Comparison of ENCODE assay signal across 10 mouse cellular contexts in the genomic region with DNA sequence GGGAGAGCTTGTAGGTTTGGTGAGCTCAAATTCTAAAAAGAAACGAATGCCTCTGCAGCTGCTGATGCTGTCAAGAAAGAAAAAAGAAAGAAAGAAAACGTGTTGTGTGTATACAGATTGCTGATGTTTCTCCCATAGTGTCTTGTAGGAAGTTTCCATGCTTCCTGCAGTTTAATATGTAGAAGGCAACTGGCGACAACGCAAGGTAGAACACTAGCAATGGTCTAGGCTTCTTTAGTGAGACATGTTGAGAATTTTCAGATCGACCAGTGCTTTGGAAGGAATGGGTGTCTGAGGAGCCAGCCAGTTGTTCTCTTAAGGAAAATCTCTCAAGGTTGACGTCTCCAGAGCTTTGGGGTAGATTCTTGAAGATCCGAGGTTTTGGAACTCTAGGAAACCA. TPM values are rescaled to one million over a fixed set of nuclear protein-coding genes. Genes with fewer than 3 reads are reported as not detected.
DNase-seq lines count a peak whose midpoint lies in the region; ATAC-seq and TF ChIP-seq lines count a peak whose summit lies in the region.
"Had no signal": no experiment of that assay in that cellular context is flagged by ENCODE, and none has a peak within 500 bp of the region (broad histone marks: within the 10 kb centered on the region; RNA-seq: fewer than 3 reads in every experiment).

No protein-coding gene starts in this region.

- no peak overlapping the region for H3K9ac ChIP-seq in lung, embryonic 14.5 days
- H3K9ac ChIP-seq in hindbrain, embryonic 16.5 days (ENCODE audit: low read depth, low read length), result peak overlapping the region; percentile 67

- peaks cover 9% of the 10 kb centered on the region for H3K4me1 ChIP-seq in heart, embryonic 10.5 days
- no peaks in the 10 kb centered on the region for H3K4me1 ChIP-seq in lung, embryonic 14.5 days (ENCODE audit: insufficient read depth)
- H3K4me1 ChIP-seq in hindbrain, embryonic 16.5 days (ENCODE audit: control insufficient read depth, insufficient read depth, low read depth, low read length), result peaks cover 4% of the 10 kb centered on the region; the same call in 1 of the 2 replicates
- H3K4me1 ChIP-seq in olfactory bulb, adult 2 months (ENCODE audit: control insufficient read depth, insufficient read depth, low read length), result no peaks in the 10 kb centered on the region

- intact Hi-C loops in left cerebral cortex, postnatal 25 days (cut with DNase I), result no loop called here

- H3K4me2 ChIP-seq in lung, embryonic 14.5 days, result peak overlapping the region; percentile 70
- H3K4me2 ChIP-seq in hindbrain, embryonic 16.5 days (ENCODE audit: low read length), result peak overlapping the region; percentile 77

- no peaks in the 10 kb centered on the region for H3K9me3 ChIP-seq in heart, embryonic 10.5 days
- no peaks in the 10 kb centered on the region for H3K9me3 ChIP-seq in lung, embryonic 14.5 days (ENCODE audit: low read depth, low read length)
- no peaks in the 10 kb centered on the region for H3K9me3 ChIP-seq in hindbrain, embryonic 16.5 days (ENCODE audit: control insufficient read depth, low read length)

- peak overlapping the region; percentile 56; the same call in 1 of the 2 replicates for H3K4me3 ChIP-seq in heart, embryonic 10.5 days
- H3K4me3 ChIP-seq in lung, embryonic 14.5 days (ENCODE audit: low read depth, low read length), result no peak overlapping the region
- H3K4me3 ChIP-seq in hindbrain, embryonic 16.5 days (ENCODE audit: low read length), result peak overlapping the region; percentile 47
- peak overlapping the region; percentile 52 for H3K4me3 ChIP-seq in olfactory bulb, adult 2 months (ENCODE audit: insufficient read depth, low read depth, low read length)

- H3K36me3 ChIP-seq in heart, embryonic 10.5 days, result no peaks in the 10 kb centered on the region
- no peaks in the 10 kb centered on the region for H3K36me3 ChIP-seq in lung, embryonic 14.5 days (ENCODE audit: insufficient read depth)
- H3K36me3 ChIP-seq in hindbrain, embryonic 16.5 days (ENCODE audit: control insufficient read depth, insufficient read depth, low read length), result no peaks in the 10 kb centered on the region

- WGBS in heart, embryonic 10.5 days, result 27% methylated on average over 7 of the region's 7 CpGs
- WGBS in lung, embryonic 14.5 days, result 24% methylated on average over 7 of the region's 7 CpGs
- WGBS in hindbrain, embryonic 16.5 days, result 25% methylated on average over 7 of the region's 7 CpGs
- 35% methylated on average over 7 of the region's 7 CpGs for WGBS in olfactory bulb, adult 2 months

- DNase-seq in heart, embryonic 10.5 days (ENCODE audit: low spot score), result no peak
- DNase-seq in heart, adult 8-10 months (ENCODE audit: low spot score), result no peak
- no peak for DNase-seq in lung, embryonic 14.5 days
- DNase-seq in lung, postnatal 10 days, result no peak
- DNase-seq in right cerebral cortex, postnatal 36 days (ENCODE audit: low spot score in 2 of 2), result no peak
- no peak for DNase-seq in left cerebral cortex, postnatal 25 days (ENCODE audit: low spot score in 2 of 2)
- DNase-seq: kidney, postnatal 25 days; thymus, postnatal 36 days had no signal

- no peak for TF ChIP-seq CTCF in lung, embryonic 14.5 days (IDR thresholded peaks at IDR 0.05; ENCODE audit: low read depth)
- TF ChIP-seq CTCF in olfactory bulb, adult 2 months (IDR thresholded peaks at IDR 0.05; ENCODE audit: insufficient read depth, low read depth, low read length), result no peak

- H3K27me3 ChIP-seq in heart, embryonic 10.5 days (ENCODE audit: insufficient read depth, poor library complexity, severe bottlenecking), result 0 out of 2 replicates have a peak, but pooled peaks cover 4% of the 10 kb centered on the region
- H3K27me3 ChIP-seq in lung, embryonic 14.5 days (ENCODE audit: insufficient read depth, low read length), result no peaks in the 10 kb centered on the region
- H3K27me3 ChIP-seq in hindbrain, embryonic 16.5 days (replicated peaks; ENCODE audit: control insufficient read depth, insufficient read depth, low read length), result no peaks in the 10 kb centered on the region

- no peak for TF ChIP-seq POLR2A in olfactory bulb, adult 2 months (IDR thresholded peaks at IDR 0.05; ENCODE audit: insufficient read depth, low read depth, low read length)

- no peak for ATAC-seq in lung, embryonic 14.5 days (ENCODE audit: insufficient read depth)
- ATAC-seq in hindbrain, embryonic 16.5 days, result peak; percentile 19

- no peak overlapping the region for H3K27ac ChIP-seq in heart, embryonic 10.5 days
- no peak overlapping the region for H3K27ac ChIP-seq in lung, embryonic 14.5 days (ENCODE audit: low read depth)
- H3K27ac ChIP-seq in hindbrain, embryonic 16.5 days (ENCODE audit: low read depth, low read length), result peak overlapping the region; percentile 84
- no peak overlapping the region for H3K27ac ChIP-seq in olfactory bulb, adult 2 months (ENCODE audit: insufficient read depth, low read depth, low read length)

RNA-seq across cellular contexts. Expression of a gene that starts 0.4 kb away (rescaled TPM):
- polyA plus RNA-seq in heart, embryonic 10.5 days (2016; fragmentation: Nextera tagmentation; extraction: Ambion mirVana), result not detected in 2 replicates
- not detected for total RNA-seq in heart, adult 8-10 months (2022)
- polyA plus RNA-seq in lung, embryonic 14.5 days (2014; fragmentation: Nextera tagmentation; extraction: Ambion mirVana), result not detected in 2 replicates
- polyA plus RNA-seq in hindbrain, embryonic 16.5 days (2015; fragmentation: Nextera tagmentation; extraction: Ambion mirVana), result 23.4 and 27.4 TPM in 2 replicates
- polyA plus RNA-seq in olfactory bulb, adult 2 months (2012; ENCODE audit: insufficient read depth, insufficient read length, low replicate concordance, missing spikeins), result not detected in 2 replicates
- total RNA-seq in left cerebral cortex, postnatal 25 days (2021), result 1 to 10 TPM; 7.9 to 8.4 TPM

RNA-seq across cellular contexts. Expression of a gene that starts 13.4 kb away (rescaled TPM):
- polyA plus RNA-seq in heart, embryonic 10.5 days (2016; fragmentation: Nextera tagmentation; extraction: Ambion mirVana), result 81.0 and 83.1 TPM in 2 replicates
- 1 to 10 TPM; 4.2 to 7.0 (median 5.4) TPM for total RNA-seq in heart, adult 8-10 months (2022)
- polyA plus RNA-seq in lung, embryonic 14.5 days (2014; fragmentation: Nextera tagmentation; extraction: Ambion mirVana), result 125 and 127 TPM in 2 replicates
- polyA plus RNA-seq in hindbrain, embryonic 16.5 days (2015; fragmentation: Nextera tagmentation; extraction: Ambion mirVana), result 164 and 178 TPM in 2 replicates
- polyA plus RNA-seq in olfactory bulb, adult 2 months (2012; ENCODE audit: insufficient read depth, insufficient read length, low replicate concordance, missing spikeins), result 262 TPM in 1 of 2 replicates, not detected in the other
- total RNA-seq in left cerebral cortex, postnatal 25 days (2021), result 10 to 100 TPM; 89.4 to 90.8 TPM

RNA-seq across cellular contexts. Expression of a gene that starts 15.5 kb away (rescaled TPM):
- polyA plus RNA-seq in heart, embryonic 10.5 days (2016; fragmentation: Nextera tagmentation; extraction: Ambion mirVana), result not detected in 2 replicates
- not detected for total RNA-seq in heart, adult 8-10 months (2022)
- polyA plus RNA-seq in lung, embryonic 14.5 days (2014; fragmentation: Nextera tagmentation; extraction: Ambion mirVana), result not detected in 2 replicates
- 0.04 TPM in 2 replicates for polyA plus RNA-seq in hindbrain, embryonic 16.5 days (2015; fragmentation: Nextera tagmentation; extraction: Ambion mirVana)
- polyA plus RNA-seq in olfactory bulb, adult 2 months (2012; ENCODE audit: insufficient read depth, insufficient read length, low replicate concordance, missing spikeins), result not detected in 2 replicates
- not detected for total RNA-seq in left cerebral cortex, postnatal 25 days (2021)

Comparison
In these comparisons a context has a peak if more than half of its experiments do, and no peak if none do; other contexts are left out.
1. RNA of a gene that starts 0.4 kb away (polyA plus RNA-seq): 23.4 to 27.4 TPM in hindbrain, embryonic 16.5 days; not detected in lung, embryonic 14.5 days, not detected in heart, embryonic 10.5 days and not detected in olfactory bulb, adult 2 months; every median in the first group is over 10 times any median in the second.